ENCODE assay signal across 1 mouse cellular context in genomic region chr9:96744909-96745308, GRCm38 (mm10).
TF ChIP-seq lines count a peak whose summit lies in the region.

No protein-coding gene starts in this region.

TF ChIP-seq in CH12.LX, 34 proteins besides CTCF, POLR2A, EP300 and RAD21 (continued from another document):
- TF ChIP-seq ZKSCAN1 (IDR thresholded peaks at IDR 0.05; ENCODE audit: borderline replicate concordance, low read depth, low read length) (no peak), KAT2A (IDR thresholded peaks at IDR 0.05; ENCODE audit: insufficient replicate concordance, low read length) (no peak), POLR2AphosphoS2 (IDR thresholded peaks at IDR 0.05; ENCODE audit: low read depth, low read length) (peak; percentile 90), PAX5 (IDR thresholded peaks at IDR 0.05; ENCODE audit: low read length) (no peak), USF1 (IDR thresholded peaks at IDR 0.05; ENCODE audit: low read depth, low read length) (no peak), SMC3 (IDR thresholded peaks at IDR 0.05; ENCODE audit: low read depth, low read length) (no peak), MYC (IDR thresholded peaks at IDR 0.05; ENCODE audit: low read depth, low read length) (no peak), MAFK (IDR thresholded peaks at IDR 0.05; ENCODE audit: insufficient replicate concordance, low read length) (no peak)
